Mouse (Mus musculus): ENCODE measurements around the gene Gm45799. TPM values are rescaled to one million over a fixed set of nuclear protein-coding genes. Genes with fewer than 3 reads are reported as not detected.

Gm45799 gene
- 35.5 and 48.9 TPM in 2 replicates for polyA plus RNA-seq (2014; fragmentation: Nextera tagmentation; extraction: Ambion mirVana)

- Histone ChIP-seq H3K9me3 (ENCODE audit: control insufficient read depth, low read length) (no peaks in the 10 kb centered on the region), H3K27me3 (replicated peaks; ENCODE audit: control insufficient read depth, insufficient read depth, low read length) (no peaks in the 10 kb centered on the region), H3K36me3 (ENCODE audit: control insufficient read depth, insufficient read depth, low read length) (peaks cover 46% of the 10 kb centered on the region), H3K9ac (ENCODE audit: low read length) (peak within 1 kb of the TSS; percentile 76), H3K27ac (ENCODE audit: low read depth) (peak within 1 kb of the TSS; percentile 86), H3K4me3 (ENCODE audit: low read depth, low read length) (peak within 1 kb of the TSS; percentile 80), H3K4me2 (ENCODE audit: low read length) (peak within 1 kb of the TSS; percentile 98), H3K4me1 (replicated peaks; ENCODE audit: control insufficient read depth, insufficient read depth, low read length) (peaks cover 20% of the 10 kb centered on the region)
- WGBS = under 1% methylated on average over 44 of the region's 45 CpGs
- DNase-seq (ENCODE audit: low spot score) (peak; percentile 97), ATAC-seq (replicated peaks; ENCODE audit: low FRiP score, low TSS enrichment, low read depth) (peak; percentile 95)
These were observed at the start of gene Gm45799, which contains the start of gene Arfip2 for GRCm38 (mm10) chr7:105640233-105640893. Gene Gm45799, plus strand, starts transcription at chr7:105640552. Gene Arfip2, minus strand, starts transcription at chr7:105640416.

GRCm38 (mm10) chr7:105602860-105603623 is 37.3 kb upstream of the Gm45799 start:
- H3K4me2 ChIP-seq (ENCODE audit: low read length) = no peak overlapping the region
- no peak overlapping the region for H3K4me3 ChIP-seq (ENCODE audit: low read depth, low read length)
- no peaks in the 10 kb centered on the region for H3K36me3 ChIP-seq (ENCODE audit: control insufficient read depth, insufficient read depth, low read length)
- 36% methylated on average over 9 of the region's 9 CpGs for WGBS
- ATAC-seq (replicated peaks; ENCODE audit: low FRiP score, low TSS enrichment, low read depth) = no peak; the same call in 1 of the 2 replicates
- no peak overlapping the region for H3K27ac ChIP-seq (ENCODE audit: low read depth)
- H3K9ac ChIP-seq (ENCODE audit: low read length) = no peak overlapping the region
- H3K27me3 ChIP-seq (replicated peaks; ENCODE audit: control insufficient read depth, insufficient read depth, low read length) = no peaks in the 10 kb centered on the region
- DNase-seq (ENCODE audit: low spot score) = peak; percentile 74
- no peaks in the 10 kb centered on the region for H3K9me3 ChIP-seq (ENCODE audit: control insufficient read depth, low read length)
- H3K4me1 ChIP-seq (replicated peaks; ENCODE audit: control insufficient read depth, insufficient read depth, low read length) = no peaks in the 10 kb centered on the region

GRCm38 (mm10) chr7:105608467-105608866 is 31.9 kb upstream of the Gm45799 start:
- Histone ChIP-seq H3K4me1 (replicated peaks; ENCODE audit: control insufficient read depth, insufficient read depth, low read length) (no peaks in the 10 kb centered on the region), H3K27ac (ENCODE audit: low read depth) (no peak overlapping the region), H3K27me3 (replicated peaks; ENCODE audit: control insufficient read depth, insufficient read depth, low read length) (no peaks in the 10 kb centered on the region), H3K9ac (ENCODE audit: low read length) (no peak overlapping the region), H3K36me3 (ENCODE audit: control insufficient read depth, insufficient read depth, low read length) (peaks cover 39% of the 10 kb centered on the region), H3K4me2 (ENCODE audit: low read length) (no peak overlapping the region), H3K9me3 (ENCODE audit: control insufficient read depth, low read length) (no peaks in the 10 kb centered on the region), H3K4me3 (ENCODE audit: low read depth, low read length) (no peak overlapping the region)
- WGBS = 90% methylated on average over 3 of the region's 3 CpGs
- ATAC-seq (replicated peaks; ENCODE audit: low FRiP score, low TSS enrichment, low read depth) (no peak), DNase-seq (ENCODE audit: low spot score) (no peak)

GRCm38 (mm10) chr7:105611767-105612166 is 28.6 kb upstream of the Gm45799 start:
- no peak for DNase-seq (ENCODE audit: low spot score)

GRCm38 (mm10) chr7:105614400-105614799 is 26.0 kb upstream of the Gm45799 start:
- Histone ChIP-seq H3K9ac (ENCODE audit: low read length) (no peak overlapping the region), H3K4me2 (ENCODE audit: low read length) (no peak overlapping the region), H3K9me3 (ENCODE audit: control insufficient read depth, low read length) (no peaks in the 10 kb centered on the region), H3K27me3 (replicated peaks; ENCODE audit: control insufficient read depth, insufficient read depth, low read length) (no peaks in the 10 kb centered on the region), H3K36me3 (ENCODE audit: control insufficient read depth, insufficient read depth, low read length) (peaks cover 93% of the 10 kb centered on the region), H3K4me1 (replicated peaks; ENCODE audit: control insufficient read depth, insufficient read depth, low read length) (no peaks in the 10 kb centered on the region), H3K4me3 (ENCODE audit: low read depth, low read length) (no peak overlapping the region), H3K27ac (ENCODE audit: low read depth) (no peak overlapping the region)
- 100% methylated on average over 1 of the region's 1 CpGs for WGBS
- no peak for ATAC-seq (replicated peaks; ENCODE audit: low FRiP score, low TSS enrichment, low read depth)
- no peak for DNase-seq (ENCODE audit: low spot score)

More at GRCm38 (mm10) chr7:105611767-105612166, 28.6 kb upstream of the Gm45799 start:
- WGBS = 96% methylated on average over 1 of the region's 1 CpGs
- H3K27ac ChIP-seq (ENCODE audit: low read depth) = no peak overlapping the region
- no peak overlapping the region for H3K4me2 ChIP-seq (ENCODE audit: low read length)
- H3K9ac ChIP-seq (ENCODE audit: low read length) = no peak overlapping the region
- peaks cover 68% of the 10 kb centered on the region for H3K36me3 ChIP-seq (ENCODE audit: control insufficient read depth, insufficient read depth, low read length)
- H3K4me1 ChIP-seq (replicated peaks; ENCODE audit: control insufficient read depth, insufficient read depth, low read length) = no peaks in the 10 kb centered on the region
- H3K27me3 ChIP-seq (replicated peaks; ENCODE audit: control insufficient read depth, insufficient read depth, low read length) = no peaks in the 10 kb centered on the region
- H3K9me3 ChIP-seq (ENCODE audit: control insufficient read depth, low read length) = no peaks in the 10 kb centered on the region
- no peak for ATAC-seq (replicated peaks; ENCODE audit: low FRiP score, low TSS enrichment, low read depth)
- no peak overlapping the region for H3K4me3 ChIP-seq (ENCODE audit: low read depth, low read length)

GRCm38 (mm10) chr7:105615720-105616119 is 24.6 kb upstream of the Gm45799 start:
- ATAC-seq (replicated peaks; ENCODE audit: low FRiP score, low TSS enrichment, low read depth) (no peak), DNase-seq (ENCODE audit: low spot score) (no peak)
- H3K4me3 ChIP-seq (ENCODE audit: low read depth, low read length) = no peak overlapping the region
- H3K36me3 ChIP-seq (ENCODE audit: control insufficient read depth, insufficient read depth, low read length) = peaks cover 88% of the 10 kb centered on the region
- H3K4me1 ChIP-seq (replicated peaks; ENCODE audit: control insufficient read depth, insufficient read depth, low read length) = no peaks in the 10 kb centered on the region
- H3K9me3 ChIP-seq (ENCODE audit: control insufficient read depth, low read length) = no peaks in the 10 kb centered on the region
- 60% methylated on average over 1 of the region's 1 CpGs for WGBS
- H3K27ac ChIP-seq (ENCODE audit: low read depth) = no peak overlapping the region
- no peak overlapping the region for H3K4me2 ChIP-seq (ENCODE audit: low read length)
- H3K9ac ChIP-seq (ENCODE audit: low read length) = no peak overlapping the region
- no peaks in the 10 kb centered on the region for H3K27me3 ChIP-seq (replicated peaks; ENCODE audit: control insufficient read depth, insufficient read depth, low read length)

GRCm38 (mm10) chr7:105616561-105616960 is 23.8 kb upstream of the Gm45799 start:
- Histone ChIP-seq H3K4me2 (ENCODE audit: low read length) (no peak overlapping the region), H3K27ac (ENCODE audit: low read depth) (no peak overlapping the region), H3K27me3 (replicated peaks; ENCODE audit: control insufficient read depth, insufficient read depth, low read length) (no peaks in the 10 kb centered on the region), H3K4me1 (replicated peaks; ENCODE audit: control insufficient read depth, insufficient read depth, low read length) (no peaks in the 10 kb centered on the region), H3K9ac (ENCODE audit: low read length) (no peak overlapping the region), H3K9me3 (ENCODE audit: control insufficient read depth, low read length) (no peaks in the 10 kb centered on the region), H3K36me3 (ENCODE audit: control insufficient read depth, insufficient read depth, low read length) (peaks cover 82% of the 10 kb centered on the region), H3K4me3 (ENCODE audit: low read depth, low read length) (no peak overlapping the region)
- WGBS = 69% methylated on average over 6 of the region's 6 CpGs
- ATAC-seq (replicated peaks; ENCODE audit: low FRiP score, low TSS enrichment, low read depth) (no peak), DNase-seq (ENCODE audit: low spot score) (no peak)

GRCm38 (mm10) chr7:105617810-105618209 is 22.5 kb upstream of the Gm45799 start:
- no peak for DNase-seq (ENCODE audit: low spot score)
- no peak overlapping the region for H3K9ac ChIP-seq (ENCODE audit: low read length)

More at GRCm38 (mm10) chr7:105617810-105618209, 22.5 kb upstream of the Gm45799 start:
- no peaks in the 10 kb centered on the region for H3K9me3 ChIP-seq (ENCODE audit: control insufficient read depth, low read length)
- no peaks in the 10 kb centered on the region for H3K27me3 ChIP-seq (replicated peaks; ENCODE audit: control insufficient read depth, insufficient read depth, low read length)
- no peak overlapping the region for H3K4me2 ChIP-seq (ENCODE audit: low read length)
- no peak overlapping the region for H3K27ac ChIP-seq (ENCODE audit: low read depth)
- ATAC-seq (replicated peaks; ENCODE audit: low FRiP score, low TSS enrichment, low read depth) = no peak
- 94% methylated on average over 22 of the region's 22 CpGs for WGBS
- H3K36me3 ChIP-seq (ENCODE audit: control insufficient read depth, insufficient read depth, low read length) = peaks cover 82% of the 10 kb centered on the region
- H3K4me3 ChIP-seq (ENCODE audit: low read depth, low read length) = no peak overlapping the region
- no peaks in the 10 kb centered on the region for H3K4me1 ChIP-seq (replicated peaks; ENCODE audit: control insufficient read depth, insufficient read depth, low read length)
